In genomic region chr9:55357164-55357563, GRCm38 (mm10) we compare ENCODE assay signal across 19 mouse cellular contexts. TPM values are rescaled to one million over a fixed set of nuclear protein-coding genes. Genes with fewer than 3 reads are reported as not detected.
DNase-seq lines count a peak whose midpoint lies in the region.
"Had no signal": no experiment of that assay in that cellular context is flagged by ENCODE, and none has a peak within 500 bp of the region (broad histone marks: within the 10 kb centered on the region; RNA-seq: fewer than 3 reads in every experiment).

No protein-coding gene starts in this region.

- intact Hi-C loops in heart, postnatal 14 days (cut with DNase I) = no loop called here

- DNase-seq in heart, adult 11 months = peak; percentile 68
- DNase-seq in heart, postnatal 14 days = no peak
- DNase-seq in cerebellum, adult 11 months = peak; percentile 41
- DNase-seq in cerebellum, adult 18-20 months = peak; percentile 59 to 62
- DNase-seq in cerebellum, postnatal 10 days = peak; percentile 46
- DNase-seq in layer of hippocampus, adult 11-12 months (ENCODE audit: low spot score) = no peak
- no peak for DNase-seq in liver
- DNase-seq in layer of hippocampus, postnatal 36 days = no peak
- DNase-seq: adrenal gland, adult 8-10 months; B cell, adult 2 months; gastrocnemius, postnatal 10 days; kidney, adult 2 months; kidney, postnatal 36 days; lung, embryonic 14.5 days; lung, postnatal 14 days; spleen, adult 18-20 months; thymus, postnatal 14 days had no signal

RNA-seq across cellular contexts. Expression of gene Tmem266, which starts 30.5 kb away (rescaled TPM):
- 1 to 10 TPM; 1.1 to 1.2 TPM for total RNA-seq in heart, postnatal 14 days (2021)
- 1 to 10 TPM; 5.0 to 6.7 TPM for total RNA-seq in layer of hippocampus, postnatal 36 days (2021)
- total RNA-seq: common myeloid progenitor, adult 5-6 weeks; megakaryocyte progenitor cell, adult 5-6 weeks had no signal

RNA-seq across cellular contexts. Expression of gene Nrg4, which starts 30.5 kb away (rescaled TPM):
- 1 to 10 TPM in 1 of 2 experiments, under 1 TPM in 1; 0.49 to 2.0 TPM for total RNA-seq in heart, postnatal 14 days (2021)
- total RNA-seq in layer of hippocampus, postnatal 36 days (2021) = 1 to 10 TPM in 1 of 2 experiments, not detected in 1; 1.1 TPM

Comparison
In these comparisons a context has a peak if more than half of its experiments do, and no peak if none do; other contexts are left out.
1. DNase-seq: peak in heart, adult 11 months (single experiment), cerebellum, adult 11 months (single experiment), cerebellum, adult 18-20 months (2 of 2) and cerebellum, postnatal 10 days (2 of 2); none in heart, postnatal 14 days (0 of 2), layer of hippocampus, adult 11-12 months (single experiment), liver (single experiment) and layer of hippocampus, postnatal 36 days (0 of 2).